Mouse (Mus musculus) liver, embryonic 14.5 days (tissue): ENCODE measurements at regions not wholly inside any gene's neighbourhood (a gene's known extent, or its start where the extent isn't known, plus 50 kb on each side); places are given as distances from the start of the nearest gene placed in this dataset.

Source experiments
- CTCF ChIP-seq: IDR thresholded peaks from 2 replicates; pipeline ENCODE4 v1.5.1; 2016; ENCODE audit warnings: antibody characterized with exemption, low read depth, control low read depth
- EP300 ChIP-seq: IDR thresholded peaks from 2 replicates; pipeline ENCODE4 v1.6.1; 2016; ENCODE audit warnings: antibody characterized with exemption, low read depth

DNA sequence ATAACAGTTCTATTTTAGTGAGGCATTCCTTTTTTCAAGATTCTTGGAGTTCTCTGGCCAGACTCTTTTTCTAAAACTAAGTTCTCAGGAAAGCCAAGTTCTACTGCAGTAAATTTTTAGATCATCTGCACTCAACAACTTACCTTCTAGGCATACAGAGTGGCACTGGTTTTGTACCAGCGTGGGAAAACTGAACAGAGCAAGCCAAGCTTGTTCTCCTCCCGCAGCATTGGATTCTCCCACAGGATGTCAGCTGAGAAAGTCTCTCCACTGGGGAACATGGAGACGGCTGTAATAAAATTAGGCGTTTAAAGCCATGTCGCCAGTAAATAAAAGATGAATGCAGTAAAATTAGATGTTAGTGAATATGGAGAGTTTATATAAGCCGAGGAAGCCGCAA is 124.8 kb upstream of the Gm4301 start:
- TF ChIP-seq CTCF (no peak), EP300 (no peak)
